Mouse (Mus musculus) ovary, adult 18-20 months (tissue): ENCODE data around the gene Serinc3.
"Not testable (repeated sequence)": the region's sequence is repeated elsewhere in the genome, so short reads cannot be mapped to it uniquely, and the experiment has no call there.

Experiments used
- DNase-seq: peaks from one replicate; pipeline ENCODE4 v3.0.0; 2022; ENCODE audit warnings: low spot score, mixed read lengths

Serinc3 gene

DNA sequence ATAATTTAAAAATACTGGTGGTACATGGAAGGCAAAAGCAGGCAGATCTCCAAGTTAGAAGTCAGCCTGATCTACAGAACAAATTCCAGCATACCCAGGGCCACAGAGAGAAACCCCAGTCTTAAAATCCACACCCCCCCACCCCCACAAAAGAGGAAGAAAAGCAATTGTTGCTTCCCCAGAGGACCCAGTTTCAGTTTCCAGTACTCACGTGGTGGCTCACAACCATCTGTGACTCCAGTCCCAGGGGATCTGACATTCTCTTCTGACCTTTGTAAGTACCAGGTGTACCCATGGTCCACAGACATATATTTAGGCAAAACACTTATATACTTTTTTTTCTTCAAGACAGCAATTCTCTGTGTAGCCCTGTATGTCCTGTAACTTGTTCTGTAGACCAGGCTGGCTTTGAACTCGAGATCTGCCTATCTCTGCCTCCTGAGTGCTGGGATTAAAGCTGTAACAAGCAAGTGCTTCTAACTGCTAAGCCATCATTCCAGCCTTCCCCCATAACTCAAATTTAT lies 17.8 kb upstream of the Serinc3 start:
- no peak for DNase-seq

- DNase-seq = no peak
Measured at GRCm38 (mm10) chr2:163662076-163662475, 17.1 kb upstream of the Serinc3 start.

DNA sequence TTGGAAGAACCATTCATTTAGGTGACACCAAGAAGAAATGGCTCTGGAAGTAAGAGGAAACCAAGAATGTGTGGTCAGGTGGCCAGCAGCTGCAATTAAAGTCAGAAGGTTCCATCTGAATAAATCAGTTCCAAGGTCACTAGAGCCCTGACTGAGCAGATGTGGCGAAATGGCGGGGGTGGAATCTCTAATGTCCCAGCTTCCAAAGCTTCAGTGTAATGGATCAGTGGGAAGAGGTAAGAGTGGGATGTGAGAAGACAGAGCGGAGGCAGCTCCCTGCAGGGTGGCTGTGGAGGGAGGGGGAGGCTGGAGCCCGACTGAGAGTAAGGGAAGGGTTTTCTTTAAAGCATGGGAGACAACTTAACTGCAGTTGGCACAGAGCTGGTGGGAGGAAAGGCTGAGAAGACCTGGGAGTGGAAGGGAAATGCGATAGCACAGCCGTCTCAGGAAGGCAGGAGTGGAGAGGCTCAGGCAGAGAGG lies 16.5 kb upstream of the Serinc3 start:
- peak; percentile 36 for DNase-seq

DNA sequence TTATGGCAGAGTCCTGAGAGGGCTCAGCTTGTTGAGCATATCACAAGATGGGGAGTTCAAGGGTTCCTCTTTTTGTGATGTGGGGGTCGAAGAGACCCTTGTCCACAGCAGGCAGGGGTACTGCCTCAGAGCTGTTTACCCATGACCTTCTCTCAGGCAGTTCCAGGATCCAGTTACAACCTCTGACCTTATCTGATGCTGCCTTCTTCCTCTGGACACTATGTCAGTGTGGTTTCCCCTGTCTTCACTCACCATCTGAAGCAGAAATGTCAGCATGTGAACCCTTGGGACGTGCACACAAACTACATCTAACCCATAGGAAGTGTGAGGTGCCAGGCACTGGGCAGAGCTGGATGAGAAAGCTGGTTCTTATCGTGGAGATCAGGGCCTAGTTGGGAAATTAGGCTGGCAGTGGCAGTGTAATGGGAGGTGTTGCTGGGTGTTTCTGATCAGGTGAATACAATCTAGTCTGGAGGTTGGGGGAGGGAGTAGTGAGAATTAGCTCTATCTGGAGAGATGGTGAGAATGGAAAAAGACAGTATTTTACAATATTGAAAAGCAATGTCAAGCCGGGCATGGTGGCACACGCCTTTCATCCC lies 15.3 kb upstream of the Serinc3 start:
- no peak for DNase-seq

DNA sequence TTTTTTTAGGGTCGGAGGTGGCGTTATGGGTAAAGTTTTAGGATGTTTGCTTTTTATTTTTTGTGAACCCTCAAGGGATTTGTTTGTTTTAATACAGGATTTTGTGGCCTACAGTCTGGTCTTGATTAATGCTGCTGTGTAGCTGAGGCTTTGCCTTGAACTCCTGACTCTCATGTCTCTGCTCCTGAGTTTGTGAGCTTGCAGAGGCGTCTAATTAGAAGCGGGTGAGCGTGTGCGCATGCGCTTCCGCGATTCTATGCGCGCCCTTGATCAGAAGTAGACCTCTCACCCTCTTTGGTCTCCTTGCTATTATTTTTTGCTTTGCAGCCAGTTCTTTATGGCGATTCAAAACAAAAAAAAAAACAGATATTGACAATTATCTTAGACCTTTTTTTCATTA lies 14.5 kb upstream of the Serinc3 start:
- no peak for DNase-seq

DNA sequence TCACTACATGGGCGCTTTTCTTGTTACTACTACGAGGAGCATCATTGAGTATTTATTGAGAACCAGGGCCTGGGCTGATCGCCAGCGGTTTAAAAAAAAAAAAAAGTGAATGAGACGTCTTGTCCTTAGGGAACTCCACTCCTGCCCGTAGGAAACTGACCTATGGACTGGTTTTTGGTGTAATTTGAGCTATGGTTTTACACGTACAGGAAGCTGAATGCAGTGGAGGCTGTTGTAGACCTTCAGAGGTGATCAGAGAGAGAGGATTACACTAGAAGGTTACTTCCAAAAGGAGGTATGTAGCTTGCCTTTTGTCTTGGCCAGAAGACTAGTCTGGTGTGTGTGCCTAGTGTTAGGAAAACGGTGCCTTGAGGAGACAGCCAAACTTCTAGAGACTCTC lies 14.0 kb upstream of the Serinc3 start:
- DNase-seq = no peak

DNA sequence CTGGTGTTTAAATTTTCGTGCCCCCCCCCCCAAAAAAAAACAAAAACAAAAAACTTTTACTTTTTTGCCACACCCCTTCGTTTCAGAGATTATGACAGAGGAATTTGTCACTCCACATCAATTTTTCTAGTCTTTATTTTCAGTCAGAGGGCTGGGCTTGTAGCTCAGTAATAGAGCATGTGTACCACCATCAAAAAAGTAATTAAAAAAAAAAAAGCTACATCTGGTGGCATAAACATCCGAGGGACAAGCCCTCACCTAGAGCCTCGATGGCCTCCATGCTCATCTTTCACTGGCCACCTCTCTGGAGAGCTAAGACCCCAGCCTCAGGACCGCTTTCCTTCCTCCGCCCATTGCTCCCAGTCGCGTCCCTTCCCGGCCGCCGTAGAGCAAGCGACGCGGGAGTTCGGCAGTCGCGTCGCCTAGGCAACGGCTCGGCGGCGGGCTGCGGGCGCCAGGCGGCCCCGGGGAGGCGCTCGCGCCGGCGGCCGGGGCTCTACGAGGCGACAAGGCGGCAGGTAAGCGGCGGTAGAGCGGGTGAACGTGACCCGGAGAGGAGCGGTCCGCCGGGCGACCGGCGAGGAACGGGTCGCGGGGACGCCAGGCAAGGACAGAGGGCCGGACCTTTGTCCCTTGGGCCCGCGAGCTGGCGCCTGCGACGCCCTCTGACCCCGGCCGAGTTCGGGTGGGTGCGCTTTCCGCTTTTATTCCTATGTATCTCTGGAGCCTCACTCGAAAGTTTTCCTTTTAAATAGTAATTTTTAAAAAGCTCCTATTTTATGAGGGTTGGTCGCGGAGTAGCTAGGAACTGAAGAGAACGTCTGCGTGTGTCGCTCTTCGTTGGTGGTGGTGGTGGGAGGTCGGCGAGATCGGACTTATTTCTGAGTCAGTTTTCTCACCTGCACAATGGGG lies 13.3 kb upstream of the Serinc3 start, which contains the start of gene Pkig:
Pkig (plus strand) TSS at position 412 of the 912 bp plus-strand sequence.
- DNase-seq = peak; percentile 75

DNA sequence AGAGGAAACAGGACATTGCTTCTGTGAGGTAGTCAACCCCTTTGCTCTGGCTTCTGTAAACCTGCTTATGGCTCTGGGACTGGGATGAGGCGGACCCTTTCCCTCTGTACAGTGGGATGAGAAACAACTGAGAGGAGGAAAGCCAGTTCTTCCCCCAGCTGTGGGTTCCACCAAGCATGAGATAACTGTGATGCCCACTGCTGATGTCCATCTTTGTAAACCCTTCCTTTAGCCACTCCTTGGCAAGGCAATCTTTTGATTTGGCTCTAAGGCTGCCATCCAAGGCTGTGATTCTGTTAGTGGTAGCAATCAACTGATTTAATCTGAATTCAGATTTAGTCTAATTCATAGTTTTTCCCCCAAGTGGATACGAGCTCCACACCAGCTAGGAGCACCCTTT lies 12.6 kb upstream of the Serinc3 start:
- DNase-seq = no peak

DNA sequence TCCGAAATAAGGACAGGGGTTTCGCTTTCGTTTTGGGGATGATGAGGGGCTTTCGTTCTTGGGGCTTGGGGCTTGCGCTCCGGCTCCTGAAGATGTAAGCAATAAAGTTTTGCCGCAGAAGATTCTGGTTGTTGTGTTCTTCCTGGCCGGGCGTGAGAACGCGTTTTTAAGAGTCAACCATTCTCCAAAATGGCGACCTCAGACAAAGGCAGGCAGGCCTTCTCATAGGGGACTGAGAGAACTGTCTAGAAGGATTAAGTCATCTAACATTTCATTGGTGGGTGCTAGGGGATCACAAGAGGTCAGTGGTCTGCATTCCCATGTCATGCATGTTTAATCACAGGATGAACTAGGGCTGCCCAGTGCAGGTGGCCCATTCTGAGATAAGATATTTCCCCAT lies 10.8 kb upstream of the Serinc3 start:
- DNase-seq = not testable (repeated sequence)

- no peak for DNase-seq
Measured at GRCm38 (mm10) chr2:163646461-163647080, 1.6 kb upstream of the Serinc3 start.

DNA sequence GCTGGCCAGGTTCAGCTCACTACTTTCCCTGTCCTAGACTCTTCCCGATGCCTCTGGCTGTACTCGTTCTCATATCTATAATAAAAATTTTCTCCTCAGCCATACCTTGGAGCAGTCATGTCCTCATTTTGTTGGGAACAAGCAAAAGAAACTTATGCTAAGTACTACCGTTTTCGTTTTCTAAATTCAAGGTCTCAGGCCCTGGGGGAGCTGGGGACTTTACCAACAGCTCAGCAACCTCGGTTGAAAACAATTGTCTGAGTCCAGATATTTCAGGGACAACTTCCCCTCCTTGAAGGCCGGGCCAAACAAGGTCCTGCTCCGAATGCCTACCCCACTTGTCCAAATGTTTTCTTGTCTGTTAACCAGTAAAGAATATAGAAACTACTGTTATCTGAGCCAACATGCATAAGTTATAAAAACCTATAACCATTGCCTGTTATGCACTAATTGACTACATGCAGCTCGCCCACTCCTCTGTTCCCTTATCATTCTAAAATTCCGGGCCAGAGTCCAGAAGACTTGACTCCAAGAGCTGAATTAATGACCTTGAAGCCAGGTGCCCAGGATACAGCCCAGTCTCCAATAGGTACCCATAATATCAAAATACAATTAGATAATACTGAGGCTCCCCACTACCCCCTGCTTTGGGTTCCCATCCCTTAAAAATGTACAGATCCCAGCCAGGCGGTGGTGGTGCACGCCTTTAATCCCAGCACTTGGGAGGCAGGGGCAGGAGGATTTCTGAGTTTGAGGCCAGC lies 949 bp upstream of the Serinc3 start:
- peak; percentile 61 for DNase-seq

GRCm38 (mm10) chr2:163644047-163644446 lies 884 bp downstream of the Serinc3 start:
- DNase-seq = no peak

GRCm38 (mm10) chr2:163643576-163643971 lies 1.4 kb downstream of the Serinc3 start:
- DNase-seq = no peak

GRCm38 (mm10) chr2:163642685-163643575 lies 2.0 kb downstream of the Serinc3 start:
- DNase-seq = peak; percentile 55

DNA sequence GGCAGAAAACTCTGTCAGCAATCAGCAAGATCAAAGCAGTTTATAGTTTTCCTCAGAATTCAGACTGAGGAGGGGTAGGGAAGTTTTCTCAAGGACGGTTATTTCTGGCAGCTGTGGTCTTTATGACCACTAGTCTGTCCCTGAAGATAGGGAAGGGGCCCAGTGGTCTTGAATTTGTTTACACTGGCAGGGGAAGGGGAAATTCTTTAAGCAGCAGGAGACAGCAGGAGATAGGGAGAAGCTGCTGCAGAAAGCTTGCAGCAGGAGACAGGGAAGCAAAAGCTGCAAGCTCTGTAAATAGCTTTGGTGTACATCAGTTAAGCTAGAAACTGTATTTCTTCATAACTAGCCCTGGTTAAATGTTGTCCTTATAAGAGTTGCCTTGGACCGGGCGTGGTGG lies 3.2 kb downstream of the Serinc3 start:
- DNase-seq = peak; percentile 45

DNA sequence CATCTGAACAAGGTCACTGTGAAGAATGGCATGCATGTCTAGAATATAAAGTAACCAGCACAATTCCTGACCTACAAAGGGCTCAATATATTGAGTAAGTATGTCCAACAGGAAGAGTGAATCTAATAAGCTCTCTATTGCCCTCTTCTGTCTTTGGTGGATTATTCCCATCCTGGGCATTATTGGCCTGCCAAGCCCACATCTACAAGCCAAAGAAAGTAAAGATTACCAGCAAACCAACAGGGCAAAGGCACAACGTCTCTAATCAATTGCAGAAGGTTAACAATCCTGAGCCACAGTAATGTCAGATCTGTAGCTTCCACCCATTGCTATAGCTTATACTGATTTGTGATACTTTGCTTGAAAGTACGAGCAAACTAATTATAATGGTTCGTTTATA lies 4.4 kb downstream of the Serinc3 start:
- no peak for DNase-seq

DNA sequence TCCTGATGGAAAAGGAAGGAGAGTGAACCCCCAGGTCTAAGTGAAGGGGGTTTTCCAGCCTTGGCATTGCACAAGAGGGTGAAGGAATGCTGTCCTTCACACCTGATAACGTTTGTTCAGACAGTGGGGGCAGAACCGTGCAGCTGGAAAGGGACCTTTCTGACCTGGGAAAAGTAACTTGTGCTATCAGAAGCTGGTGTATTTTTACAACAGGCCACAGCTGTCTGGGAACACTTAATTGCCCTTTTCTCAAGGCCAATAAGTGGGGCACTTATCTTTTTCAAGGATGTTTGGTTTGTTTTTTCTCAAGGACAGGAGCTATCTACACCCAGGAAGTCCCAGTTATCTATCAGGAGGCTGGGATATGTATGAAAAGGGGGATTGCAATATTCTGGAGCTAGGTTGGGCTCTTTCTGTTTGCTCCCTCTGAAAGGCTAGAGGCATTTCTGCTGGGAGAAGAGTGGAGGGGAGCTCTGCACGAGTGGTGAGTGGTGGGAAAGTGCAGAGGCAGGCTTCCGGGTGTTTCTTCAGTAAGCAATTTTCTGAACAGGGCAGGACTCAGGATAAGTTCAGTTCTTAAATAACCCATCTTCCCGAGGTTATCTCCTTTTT lies 7.2 kb downstream of the Serinc3 start:
- DNase-seq = peak; percentile 77

DNA sequence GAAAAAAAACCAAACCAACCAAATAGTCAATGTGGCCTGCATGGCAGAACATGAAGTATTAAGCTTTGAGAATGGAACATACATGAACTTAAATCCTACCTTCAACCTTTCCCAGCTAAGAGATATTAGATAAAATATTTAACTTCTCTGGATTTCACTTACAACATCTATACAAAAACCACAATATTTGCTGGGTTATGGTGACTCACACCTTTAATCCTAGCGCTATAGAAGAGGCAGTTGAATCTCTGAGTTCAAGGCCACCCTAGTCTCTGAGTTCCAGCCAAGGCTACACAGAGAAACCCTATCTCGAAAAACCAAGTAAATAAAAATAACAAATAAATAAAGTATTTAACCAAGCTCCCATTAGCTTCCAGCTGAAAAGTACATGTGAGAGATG lies 8.9 kb downstream of the Serinc3 start:
- DNase-seq = no peak

GRCm38 (mm10) chr2:163634211-163634610 lies 10.7 kb downstream of the Serinc3 start:
- DNase-seq = no peak

DNA sequence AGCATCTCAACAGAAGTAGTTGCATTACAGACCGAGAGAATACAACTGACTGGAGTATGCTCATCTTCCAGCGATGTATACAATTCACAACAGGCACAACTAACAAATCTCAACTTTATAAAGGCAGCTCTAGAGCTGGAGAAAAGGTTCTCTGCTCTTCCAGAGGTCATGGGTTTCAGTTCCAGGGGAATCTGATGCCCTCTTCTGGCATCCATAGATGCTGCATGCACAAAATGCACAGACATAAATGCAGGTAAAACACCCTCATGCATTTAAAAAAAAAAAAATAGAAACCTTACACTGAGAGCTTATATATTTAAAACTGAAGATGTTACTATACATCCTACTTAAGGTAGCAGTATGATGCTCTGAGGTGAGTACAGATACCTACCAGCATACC lies 13.2 kb downstream of the Serinc3 start:
- DNase-seq = no peak
